Mouse (Mus musculus) T-cell, adult 66 days (primary cell): Measurements from ENCODE around the gene Cyp2c50. TPM values are rescaled to one million over a fixed set of nuclear protein-coding genes. Genes with fewer than 3 reads are reported as not detected.

Experiments used
- total RNA-seq, 2 experiments: library from RNA; stranded (reverse); gene quantifications; 3 replicates in 1 of 2; 4 replicates in 1 of 2; pipeline ENCODE4 v1.2.4; 2023

Cyp2c50 gene
- total RNA-seq: not detected

DNA sequence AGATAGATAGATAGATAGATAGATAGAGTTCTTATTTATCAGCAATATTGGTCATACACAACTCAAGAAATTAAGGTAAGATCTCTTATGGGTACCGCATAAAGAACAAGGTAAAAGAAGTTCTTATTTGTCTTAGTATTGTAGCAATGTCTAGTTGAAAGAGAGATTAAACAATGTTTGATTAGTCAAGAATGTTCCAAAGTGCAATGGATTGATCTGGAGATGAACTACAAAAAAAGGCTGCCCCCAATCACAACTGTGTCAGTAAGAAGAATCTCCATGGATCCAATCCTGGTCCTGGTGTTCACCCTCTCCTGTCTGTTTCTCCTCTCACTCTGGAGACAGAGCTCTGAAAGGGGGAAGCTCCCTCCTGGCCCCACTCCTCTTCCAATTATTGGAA, at the start of gene Cyp2c50:
Gene Cyp2c50 (plus strand): TSS at position 268 of the 400 bp plus-strand sequence.

DNA sequence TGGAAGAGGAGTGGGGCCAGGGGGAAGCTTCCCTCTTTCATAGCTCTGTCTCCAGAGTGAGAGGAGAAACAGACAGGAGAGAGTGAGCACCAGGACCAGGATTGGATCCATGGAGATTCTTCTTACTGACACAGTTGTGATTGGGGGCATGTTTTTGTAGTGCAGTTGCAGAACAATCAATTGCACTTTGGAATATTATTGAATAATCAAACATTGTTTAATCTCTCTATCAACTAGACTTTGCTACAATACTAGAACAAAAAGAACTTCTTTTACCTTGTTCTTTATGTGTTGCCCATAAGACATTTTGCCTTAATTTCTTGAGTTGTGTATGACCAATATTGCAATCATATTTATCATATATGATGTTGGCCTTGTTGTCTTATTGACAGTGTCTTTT, 15.8 kb upstream of the Cyp2c50 start, which contains the start of gene Cyp2c54:
Gene Cyp2c54 (minus strand): TSS at position 127 of the 400 bp plus-strand sequence.

Other genes starting within 250 kb of the Cyp2c50 start
- gene Cyp2c69, start 202.9 kb upstream of the Cyp2c50 start, total RNA-seq: not detected
- gene Cyp2c37, start 97.3 kb upstream of the Cyp2c50 start, total RNA-seq: not detected
- not detected for gene Cyp2c54, start 15.9 kb upstream of the Cyp2c50 start, total RNA-seq
- gene Cyp2c70, start 97.6 kb downstream of the Cyp2c50 start, total RNA-seq: not detected
- gene Pdlim1, start 182.2 kb downstream of the Cyp2c50 start, total RNA-seq: 100 to 1,000 TPM; 185 to 196 TPM